Mouse (Mus musculus): ENCODE data around the gene Foxp1.

DNA sequence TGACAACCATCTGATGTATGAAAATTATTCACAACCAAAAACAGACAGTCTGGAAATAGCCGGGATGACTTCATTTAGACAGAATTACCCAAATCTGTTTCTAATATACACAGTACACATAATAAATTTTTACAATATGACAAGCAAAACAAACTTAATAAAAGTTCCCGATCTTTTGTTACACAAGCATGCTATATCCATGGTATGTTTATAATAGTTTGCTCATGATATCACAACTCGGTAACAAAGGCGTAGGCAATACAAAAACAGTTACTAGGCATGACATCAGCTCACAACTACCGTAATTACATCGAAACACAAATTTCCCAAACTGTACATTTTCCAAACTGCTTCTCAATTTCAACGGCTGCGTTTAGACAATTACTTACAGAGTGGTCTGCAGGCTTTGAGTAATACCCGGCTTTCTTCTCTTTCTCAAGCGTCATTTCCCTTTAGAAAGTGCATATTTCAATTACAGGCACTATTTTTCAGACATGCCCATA lies 458.5 kb downstream of the Foxp1 start:
- TF ChIP-seq POLR2AphosphoS2 (IDR thresholded peaks at IDR 0.05; ENCODE audit: insufficient read length, low read depth): no peak
- TF ChIP-seq POLR2A (IDR thresholded peaks at IDR 0.05; ENCODE audit: insufficient read length, low read depth): no peak
